Mouse (Mus musculus) neural tube, embryonic 14.5 days (tissue): Measurements from ENCODE around the gene Thap8. TPM values are rescaled to one million over a fixed set of nuclear protein-coding genes. Genes with fewer than 3 reads are reported as not detected.

Experiments used
- polyA plus RNA-seq: library from polyadenylated mRNA; unstranded; fragments of >200 nt; fragmentation: Nextera tagmentation; extraction: Ambion mirVana; gene quantifications from 2 replicates; pipeline ENCODE4 v1.2.1, GENCODE M21; 2014

Gene Thap8
- polyA plus RNA-seq, 1 experiment from 2014 or later = 1.0 TPM

Other genes with a start within 250 kb of the Thap8 start
- gene Zfp14, start 228.7 kb upstream of the Thap8 start, polyA plus RNA-seq = 13.4 and 13.7 TPM in 2 replicates
- 10.2 and 11.0 TPM in 2 replicates for gene Zfp82, start 207.2 kb upstream of the Thap8 start, polyA plus RNA-seq
- 2.1 and 4.3 TPM in 2 replicates for gene Gm26920, start 189.7 kb upstream of the Thap8 start, polyA plus RNA-seq
- 13.8 and 17.1 TPM in 2 replicates for gene Zfp566, start 189.6 kb upstream of the Thap8 start, polyA plus RNA-seq
- gene Zfp260, start 185.3 kb upstream of the Thap8 start, polyA plus RNA-seq = 87.8 and 102 TPM in 2 replicates
- gene Zfp382, start 158.2 kb upstream of the Thap8 start, polyA plus RNA-seq = 13.5 and 14.4 TPM in 2 replicates
- gene Zfp146, start 110.3 kb upstream of the Thap8 start, polyA plus RNA-seq = 9.9 and 17.6 TPM in 2 replicates
- gene Cox7a1, start 96.0 kb upstream of the Thap8 start, polyA plus RNA-seq = 4.7 and 5.9 TPM in 2 replicates
- 61.7 and 63.1 TPM in 2 replicates for gene Capns1, start 81.3 kb upstream of the Thap8 start, polyA plus RNA-seq
- 176 and 217 TPM in 2 replicates for gene Polr2i, start 48.1 kb upstream of the Thap8 start, polyA plus RNA-seq
- 402 and 413 TPM in 2 replicates for gene Tbcb, start 47.8 kb upstream of the Thap8 start, polyA plus RNA-seq
- gene Ovol3, start 44.4 kb upstream of the Thap8 start, polyA plus RNA-seq = not detected in 2 replicates
- 3.1 and 3.7 TPM in 2 replicates for gene Wdr62, start 325 bp downstream of the Thap8 start, polyA plus RNA-seq
- 115 and 133 TPM in 2 replicates for gene Clip3, start 11.6 kb downstream of the Thap8 start, polyA plus RNA-seq
- 134 and 137 TPM in 2 replicates for gene Alkbh6, start 28.6 kb downstream of the Thap8 start, polyA plus RNA-seq
- 12.7 and 16.9 TPM in 2 replicates for gene Syne4, start 34.7 kb downstream of the Thap8 start, polyA plus RNA-seq
- not detected in 2 replicates for gene E130208F15Rik, start 41.6 kb downstream of the Thap8 start, polyA plus RNA-seq
- gene Sdhaf1, start 43.8 kb downstream of the Thap8 start, polyA plus RNA-seq = 16.3 and 20.1 TPM in 2 replicates
- gene Lrfn3, start 82.7 kb downstream of the Thap8 start, polyA plus RNA-seq = 12.2 and 14.1 TPM in 2 replicates
- gene Tyrobp, start 133.7 kb downstream of the Thap8 start, polyA plus RNA-seq = 23.3 and 39.9 TPM in 2 replicates
- gene Hcst, start 139.8 kb downstream of the Thap8 start, polyA plus RNA-seq = 1.1 TPM in 1 of 2 replicates, not detected in the other
- 2.5 and 3.1 TPM in 2 replicates for gene Nfkbid, start 141.6 kb downstream of the Thap8 start, polyA plus RNA-seq
- 641 and 675 TPM in 2 replicates for gene Aplp1, start 165.4 kb downstream of the Thap8 start, polyA plus RNA-seq
- gene Kirrel2, start 177.6 kb downstream of the Thap8 start, polyA plus RNA-seq = 0.27 and 0.89 TPM in 2 replicates
- 0.30 TPM in 1 of 2 replicates, not detected in the other for gene Nphs1, start 178.2 kb downstream of the Thap8 start, polyA plus RNA-seq
- not detected in 2 replicates for gene Prodh2, start 213.5 kb downstream of the Thap8 start, polyA plus RNA-seq